Mouse (Mus musculus) midbrain, embryonic 10.5 days (tissue): Measurements from ENCODE around the gene Lemd2. TPM values are rescaled to one million over a fixed set of nuclear protein-coding genes. Genes with fewer than 3 reads are reported as not detected.

ENCODE experiments used
- DNase-seq: peaks from one replicate; pipeline ENCODE4 v3.0.0-alpha.2; 2017; ENCODE audit warnings: low spot score
- H3K27ac ChIP-seq: fragments of 300-500 bp; sonication (generic); replicated peaks from 2 replicates; pipeline ENCODE4 v1.5.1; 2016; ENCODE audit warnings: mild to moderate bottlenecking
- H3K27me3 ChIP-seq: fragments of 300-500 bp; sonication (generic); 2 replicates; pipeline ENCODE4 v1.6.1; 2016; ENCODE audit warnings: low read depth, mild to moderate bottlenecking; ENCODE audit not compliant: poor library complexity, severe bottlenecking
- H3K36me3 ChIP-seq: fragments of 300-500 bp; sonication (generic); 2 replicates; pipeline ENCODE4 v1.6.1; 2016; ENCODE audit warnings: mild to moderate bottlenecking, moderate library complexity
- H3K4me1 ChIP-seq: fragments of 300-500 bp; sonication (generic); 2 replicates; pipeline ENCODE4 v1.6.1; 2016
- H3K4me3 ChIP-seq: fragments of 300-500 bp; sonication (generic); 2 replicates; pipeline ENCODE4 v1.5.1; 2016; ENCODE audit warnings: mild to moderate bottlenecking, moderate library complexity
- H3K9me3 ChIP-seq: fragments of 300-500 bp; sonication (generic); replicated peaks from 2 replicates; pipeline ENCODE4 v1.6.1; 2016; ENCODE audit warnings: mild to moderate bottlenecking
- WGBS: fragments of 180-500 bp; shearing (Covaris S2); methylation state at CpG from one replicate; pipeline ENCODE4 v1.1.7; 2016; 5-methylcytosine and 5-hydroxymethylcytosine counted together
- polyA plus RNA-seq: library from polyadenylated mRNA; unstranded; fragments of >200 nt; fragmentation: Nextera tagmentation; extraction: Ambion mirVana; gene quantifications from 2 replicates; pipeline ENCODE4 v1.2.1, GENCODE M21; 2016

The Lemd2 gene
- 16.4 and 20.8 TPM in 2 replicates for polyA plus RNA-seq

DNA sequence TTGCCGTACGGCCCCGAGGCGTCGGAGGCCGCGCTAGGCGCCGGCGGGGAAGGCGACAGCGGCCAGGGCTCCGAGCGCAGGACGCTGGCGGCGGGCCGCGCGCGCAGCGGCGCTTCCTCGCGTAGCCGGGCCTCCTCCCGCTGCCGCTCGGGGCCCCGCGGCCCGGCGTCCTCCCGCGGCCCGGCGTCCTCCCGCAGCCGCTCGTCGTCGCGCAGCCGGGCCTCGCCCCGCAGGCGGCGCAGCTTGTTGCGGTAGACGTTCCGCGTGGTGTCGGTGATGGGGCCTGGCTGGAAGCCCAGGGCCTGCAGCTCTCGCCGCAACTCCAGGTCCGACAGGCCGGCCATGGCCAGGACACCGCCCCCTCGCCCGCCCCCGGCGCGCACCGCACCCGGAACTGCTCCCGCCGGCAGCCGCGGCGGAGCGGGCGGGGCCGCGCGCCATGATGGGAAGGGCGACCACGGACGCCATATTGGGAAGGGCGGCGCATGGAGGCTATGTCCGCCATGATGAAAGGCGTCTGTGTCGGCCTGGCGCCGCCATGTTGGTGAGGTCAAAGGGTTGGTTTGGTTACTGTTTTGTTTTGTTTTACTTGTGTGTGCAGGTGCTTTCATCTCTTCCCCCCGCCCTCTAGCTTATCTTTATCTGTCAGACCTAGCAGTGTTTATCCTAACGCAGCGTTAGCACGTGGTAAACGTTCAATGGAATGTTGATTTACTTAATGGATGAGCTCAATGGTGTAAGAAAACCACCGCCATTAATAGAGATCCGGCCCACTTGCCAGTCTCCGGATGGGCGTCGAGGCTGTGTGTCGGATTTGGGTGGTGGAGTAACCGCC lies at the start of gene Lemd2:
Gene Lemd2, minus strand, starts transcription at position 395 of the 835 bp plus-strand sequence.
- 0 out of 2 replicates have a peak, but pooled peaks cover 9% of the 10 kb centered on the region for H3K27me3 ChIP-seq
- 5% methylated on average over 97 of the region's 97 CpGs for WGBS
- peak within 1 kb of the TSS; percentile 96 for H3K4me3 ChIP-seq
- peaks cover 33% of the 10 kb centered on the region for H3K36me3 ChIP-seq
- H3K9me3 ChIP-seq: peaks cover 4% of the 10 kb centered on the region; the same call in 1 of the 2 replicates
- peaks cover 52% of the 10 kb centered on the region for H3K4me1 ChIP-seq
- peak within 1 kb of the TSS; percentile 97 for H3K27ac ChIP-seq
- DNase-seq: peak; percentile 93

GRCm38 (mm10) chr17:27251150-27251549 lies 46.9 kb upstream of the Lemd2 start:
- H3K36me3 ChIP-seq: no peaks in the 10 kb centered on the region
- H3K27me3 ChIP-seq: no peaks in the 10 kb centered on the region
- 83% methylated on average over 6 of the region's 6 CpGs for WGBS
- no peak overlapping the region for H3K4me3 ChIP-seq
- H3K4me1 ChIP-seq: peaks cover 10% of the 10 kb centered on the region
- DNase-seq: no peak
- H3K27ac ChIP-seq: no peak overlapping the region
- no peaks in the 10 kb centered on the region for H3K9me3 ChIP-seq

DNA sequence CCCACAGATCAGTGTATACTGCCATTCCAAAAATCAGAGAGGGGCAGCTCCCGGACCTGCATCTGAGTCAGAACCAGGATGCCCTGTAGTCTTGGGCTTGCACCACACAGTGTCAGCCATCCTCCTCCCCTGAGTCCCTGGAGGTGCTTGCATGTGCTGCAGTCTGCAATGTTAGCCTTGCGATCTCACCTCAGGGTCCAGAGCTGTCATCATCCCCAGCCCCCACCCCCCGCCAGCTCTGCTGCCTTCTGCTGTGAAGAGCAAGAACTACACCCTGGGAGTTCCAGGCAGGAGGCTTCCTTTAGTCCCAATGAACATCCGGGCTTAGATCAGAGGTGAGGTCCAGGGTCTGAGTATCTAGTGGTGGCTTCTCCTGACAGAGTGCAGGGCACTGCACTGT lies 46.2 kb upstream of the Lemd2 start:
- no peak for DNase-seq
- Histone ChIP-seq H3K27ac (0 out of 2 replicates have a peak overlapping the region, but pooled peaks have one; percentile 38), H3K27me3 (no peaks in the 10 kb centered on the region), H3K9me3 (no peaks in the 10 kb centered on the region), H3K4me1 (peaks cover 10% of the 10 kb centered on the region), H3K36me3 (no peaks in the 10 kb centered on the region), H3K4me3 (no peak overlapping the region)
- WGBS: 27% methylated on average over 4 of the region's 4 CpGs

DNA sequence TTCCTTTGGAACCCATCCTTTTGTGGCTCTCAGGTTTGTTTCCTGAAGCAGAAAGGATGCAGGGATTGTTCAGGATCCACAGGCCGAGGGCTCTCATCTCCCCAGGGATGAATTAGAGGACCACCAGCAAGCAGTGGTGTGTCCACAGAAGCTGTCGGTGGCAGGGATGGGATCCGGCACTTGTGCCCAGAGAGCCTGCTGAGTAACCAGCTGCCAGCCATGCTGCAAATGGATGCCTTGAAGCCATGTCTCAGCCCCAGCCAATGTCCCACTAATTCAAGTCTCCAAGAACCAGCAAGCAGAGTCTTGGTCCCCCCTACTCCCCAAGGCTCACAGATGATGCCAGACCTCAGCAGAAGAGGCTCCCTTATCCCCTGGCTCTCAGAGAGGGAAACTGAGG lies 44.8 kb upstream of the Lemd2 start:
- H3K27ac ChIP-seq: no peak overlapping the region
- 77% methylated on average over 3 of the region's 3 CpGs for WGBS
- DNase-seq: no peak
- no peaks in the 10 kb centered on the region for H3K36me3 ChIP-seq
- no peaks in the 10 kb centered on the region for H3K27me3 ChIP-seq
- no peak overlapping the region for H3K4me3 ChIP-seq
- H3K9me3 ChIP-seq: no peaks in the 10 kb centered on the region
- peaks cover 7% of the 10 kb centered on the region for H3K4me1 ChIP-seq

DNA sequence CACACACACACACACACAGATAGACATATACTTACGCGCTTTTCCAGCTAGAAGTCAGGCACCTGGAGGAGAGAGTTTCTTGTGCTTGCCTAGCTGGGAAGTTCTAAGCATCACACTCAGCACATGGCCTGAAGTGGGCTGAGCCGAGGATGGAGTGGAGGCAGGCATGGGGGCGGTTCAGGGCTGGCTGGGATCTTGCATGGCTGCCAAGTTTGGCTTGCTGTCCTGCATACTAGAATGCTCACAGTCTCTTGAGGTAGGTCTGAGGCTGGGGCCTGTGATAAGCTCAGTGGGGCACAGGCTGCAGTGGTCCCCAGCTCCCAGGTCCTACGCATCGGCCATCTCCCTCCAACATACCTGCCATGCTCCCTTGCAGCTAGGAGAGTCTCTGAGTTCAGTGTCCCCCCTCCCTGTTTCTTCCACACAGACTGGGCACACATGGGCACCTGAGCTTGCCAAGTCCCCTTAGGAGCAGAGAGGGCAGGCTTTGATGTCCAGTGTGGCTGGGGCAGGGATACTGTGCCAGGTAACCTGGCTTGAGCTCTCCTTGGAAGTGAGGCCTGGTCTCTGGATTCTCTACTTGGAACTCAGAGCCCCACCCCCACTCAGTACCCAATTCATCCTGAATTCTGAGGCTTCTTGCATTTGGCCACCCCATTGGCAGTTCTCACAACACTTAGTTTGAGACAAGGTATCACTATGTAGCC lies 43.6 kb upstream of the Lemd2 start:
- 93% methylated on average over 6 of the region's 6 CpGs for WGBS
- Histone ChIP-seq H3K27ac (no peak overlapping the region), H3K36me3 (no peaks in the 10 kb centered on the region), H3K9me3 (no peaks in the 10 kb centered on the region), H3K4me1 (peaks cover 7% of the 10 kb centered on the region), H3K27me3 (no peaks in the 10 kb centered on the region), H3K4me3 (no peak overlapping the region)
- DNase-seq: no peak

GRCm38 (mm10) chr17:27245851-27246381 lies 41.6 kb upstream of the Lemd2 start:
- H3K4me1 ChIP-seq: peaks cover 18% of the 10 kb centered on the region
- no peak overlapping the region for H3K27ac ChIP-seq
- WGBS: 81% methylated on average over 10 of the region's 10 CpGs

GRCm38 (mm10) chr17:27244912-27245311 lies 40.6 kb upstream of the Lemd2 start:
- WGBS: 81% methylated on average over 4 of the region's 4 CpGs
- no peaks in the 10 kb centered on the region for H3K36me3 ChIP-seq
- no peak overlapping the region for H3K4me3 ChIP-seq
- H3K27ac ChIP-seq: no peak overlapping the region
- peaks cover 16% of the 10 kb centered on the region for H3K4me1 ChIP-seq
- DNase-seq: no peak
- H3K9me3 ChIP-seq: no peaks in the 10 kb centered on the region
- no peaks in the 10 kb centered on the region for H3K27me3 ChIP-seq

More at GRCm38 (mm10) chr17:27245851-27246381, 41.6 kb upstream of the Lemd2 start:
- Histone ChIP-seq H3K36me3 (no peaks in the 10 kb centered on the region), H3K27me3 (no peaks in the 10 kb centered on the region), H3K9me3 (no peaks in the 10 kb centered on the region), H3K4me3 (no peak overlapping the region)
- DNase-seq: no peak

- Histone ChIP-seq H3K27ac (no peak overlapping the region), H3K9me3 (no peaks in the 10 kb centered on the region), H3K36me3 (no peaks in the 10 kb centered on the region), H3K4me3 (no peak overlapping the region), H3K27me3 (no peaks in the 10 kb centered on the region), H3K4me1 (peaks cover 16% of the 10 kb centered on the region)
- WGBS: 83% methylated on average over 18 of the region's 18 CpGs
- no peak for DNase-seq
These were observed 38.2 kb upstream of the Lemd2 start for GRCm38 (mm10) chr17:27242194-27243189.

GRCm38 (mm10) chr17:27240556-27241457 lies 36.5 kb upstream of the Lemd2 start:
- DNase-seq: no peak
- no peaks in the 10 kb centered on the region for H3K27me3 ChIP-seq
- 45% methylated on average over 15 of the region's 15 CpGs for WGBS
- H3K36me3 ChIP-seq: no peaks in the 10 kb centered on the region
- no peaks in the 10 kb centered on the region for H3K9me3 ChIP-seq
- peaks cover 16% of the 10 kb centered on the region for H3K4me1 ChIP-seq
- H3K27ac ChIP-seq: 0 out of 2 replicates have a peak overlapping the region, but pooled peaks have one; percentile 19
- H3K4me3 ChIP-seq: no peak overlapping the region

DNA sequence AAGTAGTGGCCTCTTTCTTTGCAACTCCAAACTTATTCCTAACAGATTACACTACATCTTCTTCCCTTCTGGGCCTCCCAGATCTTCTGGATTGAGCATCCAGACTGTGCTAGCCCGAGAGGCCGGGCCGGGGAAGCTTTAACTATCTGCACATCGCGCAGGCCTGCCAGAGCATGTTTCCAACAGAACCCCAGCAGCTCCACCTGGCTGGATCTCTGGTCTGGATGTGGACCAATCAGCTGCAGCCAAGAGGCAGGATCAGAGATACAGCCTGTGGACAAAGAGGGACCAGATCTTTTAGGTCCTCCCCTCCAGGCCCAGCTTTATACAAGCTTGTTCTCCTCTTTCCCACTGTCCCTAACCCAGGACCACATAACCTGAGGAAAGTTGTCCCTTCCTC lies 35.7 kb upstream of the Lemd2 start:
- WGBS: 91% methylated on average over 5 of the region's 5 CpGs
- Histone ChIP-seq H3K36me3 (no peaks in the 10 kb centered on the region), H3K27ac (no peak overlapping the region), H3K4me3 (no peak overlapping the region), H3K9me3 (no peaks in the 10 kb centered on the region), H3K4me1 (peaks cover 16% of the 10 kb centered on the region), H3K27me3 (no peaks in the 10 kb centered on the region)
- no peak for DNase-seq

DNA sequence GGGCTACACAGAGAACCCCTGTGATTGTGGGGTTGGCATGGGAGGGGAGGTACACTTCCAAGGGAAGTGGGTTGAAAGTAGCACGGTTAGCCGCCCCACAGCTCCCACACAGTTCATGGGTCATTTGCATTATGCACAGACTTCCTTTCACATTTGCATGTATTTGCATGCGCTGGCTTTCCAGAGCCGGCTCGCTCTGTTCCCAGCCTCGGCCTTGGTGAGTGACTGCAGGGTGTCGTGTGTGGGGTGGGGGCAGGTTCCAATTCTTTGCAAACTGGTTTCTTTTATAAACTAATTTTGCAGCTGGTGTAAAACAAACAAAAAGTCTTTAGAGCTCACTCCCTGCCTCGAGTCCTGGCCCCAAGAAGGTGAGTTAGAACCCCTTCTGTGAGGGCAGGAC lies 34.4 kb upstream of the Lemd2 start:
- 63% methylated on average over 8 of the region's 8 CpGs for WGBS
- H3K4me3 ChIP-seq: no peak overlapping the region
- peaks cover 16% of the 10 kb centered on the region for H3K4me1 ChIP-seq
- no peaks in the 10 kb centered on the region for H3K36me3 ChIP-seq
- H3K27me3 ChIP-seq: no peaks in the 10 kb centered on the region
- no peak for DNase-seq
- no peaks in the 10 kb centered on the region for H3K9me3 ChIP-seq
- no peak overlapping the region for H3K27ac ChIP-seq
